Mouse (Mus musculus) spleen, adult 12 weeks (tissue): ENCODE measurements around the gene Myof.

Experiments
- DNase-seq: peaks from one replicate; pipeline ENCODE4 v3.0.0; 2022; ENCODE audit warnings: low spot score

Myof gene

GRCm38 (mm10) chr19:37873499-37873898 is 169.9 kb downstream of the Myof start:
- no peak for DNase-seq

- no peak for DNase-seq
Measured at GRCm38 (mm10) chr19:37867592-37867991, 175.8 kb downstream of the Myof start.

- DNase-seq, result no peak
Measured at GRCm38 (mm10) chr19:37866994-37867393, 176.4 kb downstream of the Myof start.

- DNase-seq, result no peak
Measured at GRCm38 (mm10) chr19:37861171-37861570, 182.2 kb downstream of the Myof start.

GRCm38 (mm10) chr19:37860267-37860666 is 183.1 kb downstream of the Myof start:
- DNase-seq, result no peak

GRCm38 (mm10) chr19:37858406-37859081 is 184.8 kb downstream of the Myof start:
- DNase-seq, result no peak

- DNase-seq, result no peak
Measured at GRCm38 (mm10) chr19:37852056-37852455, 191.3 kb downstream of the Myof start.

GRCm38 (mm10) chr19:37851590-37852038 is 191.8 kb downstream of the Myof start:
- no peak for DNase-seq
